Mouse (Mus musculus): ENCODE measurements around the gene Nmt1. TPM values are rescaled to one million over a fixed set of nuclear protein-coding genes. Genes with fewer than 3 reads are reported as not detected.
A peak's percentile ranks its signal among the peaks of the same experiment; 100 is the strongest.

The Nmt1 gene
- polyA plus RNA-seq, 1 experiment: 58.8 TPM

GRCm38 (mm10) chr11:103066191-103067050 lies 38.4 kb downstream of the Nmt1 start:
- DNase-seq: no peak
- H3K27me3 ChIP-seq (ENCODE audit: control insufficient read depth, insufficient read depth, low read length): no peaks in the 10 kb centered on the region
- WGBS: 89% methylated on average over 14 of the region's 14 CpGs
- peaks cover 7% of the 10 kb centered on the region for H3K4me1 ChIP-seq (ENCODE audit: control insufficient read depth, insufficient read depth, low read length)
- no peak overlapping the region for H3K4me3 ChIP-seq (replicated peaks; ENCODE audit: insufficient read depth, low read depth, low read length)
- H3K27ac ChIP-seq (ENCODE audit: insufficient read depth, low read length): no peak overlapping the region
- no peak for TF ChIP-seq CTCF (IDR thresholded peaks at IDR 0.05; ENCODE audit: borderline replicate concordance, insufficient read depth, low read depth, low read length)
- no peak for TF ChIP-seq POLR2A (IDR thresholded peaks at IDR 0.05; ENCODE audit: borderline replicate concordance, insufficient read depth, low read length)

GRCm38 (mm10) chr11:103067051-103067361 lies 39.0 kb downstream of the Nmt1 start:
- 93% methylated on average over 6 of the region's 6 CpGs for WGBS
- H3K27me3 ChIP-seq (ENCODE audit: control insufficient read depth, insufficient read depth, low read length): no peaks in the 10 kb centered on the region
- no peak overlapping the region for H3K4me3 ChIP-seq (replicated peaks; ENCODE audit: insufficient read depth, low read depth, low read length)
- no peak overlapping the region for H3K27ac ChIP-seq (ENCODE audit: insufficient read depth, low read length)
- DNase-seq: no peak
- H3K4me1 ChIP-seq (ENCODE audit: control insufficient read depth, insufficient read depth, low read length): peaks cover 7% of the 10 kb centered on the region
- TF ChIP-seq POLR2A (IDR thresholded peaks at IDR 0.05; ENCODE audit: borderline replicate concordance, insufficient read depth, low read length) (no peak), CTCF (IDR thresholded peaks at IDR 0.05; ENCODE audit: borderline replicate concordance, insufficient read depth, low read depth, low read length) (no peak)

- Histone ChIP-seq H3K27ac (ENCODE audit: insufficient read depth, low read length) (no peak overlapping the region; the same call in 1 of the 2 replicates), H3K4me1 (ENCODE audit: control insufficient read depth, insufficient read depth, low read length) (peaks cover 7% of the 10 kb centered on the region), H3K27me3 (ENCODE audit: control insufficient read depth, insufficient read depth, low read length) (no peaks in the 10 kb centered on the region), H3K4me3 (replicated peaks; ENCODE audit: insufficient read depth, low read depth, low read length) (no peak overlapping the region)
- 43% methylated on average over 8 of the region's 8 CpGs for WGBS
- no peak for TF ChIP-seq CTCF (IDR thresholded peaks at IDR 0.05; ENCODE audit: borderline replicate concordance, insufficient read depth, low read depth, low read length)
- TF ChIP-seq POLR2A (IDR thresholded peaks at IDR 0.05; ENCODE audit: borderline replicate concordance, insufficient read depth, low read length): no peak
- peak; percentile 39 to 45 for DNase-seq
These were observed 39.5 kb downstream of the Nmt1 start for GRCm38 (mm10) chr11:103067457-103068001.

DNA sequence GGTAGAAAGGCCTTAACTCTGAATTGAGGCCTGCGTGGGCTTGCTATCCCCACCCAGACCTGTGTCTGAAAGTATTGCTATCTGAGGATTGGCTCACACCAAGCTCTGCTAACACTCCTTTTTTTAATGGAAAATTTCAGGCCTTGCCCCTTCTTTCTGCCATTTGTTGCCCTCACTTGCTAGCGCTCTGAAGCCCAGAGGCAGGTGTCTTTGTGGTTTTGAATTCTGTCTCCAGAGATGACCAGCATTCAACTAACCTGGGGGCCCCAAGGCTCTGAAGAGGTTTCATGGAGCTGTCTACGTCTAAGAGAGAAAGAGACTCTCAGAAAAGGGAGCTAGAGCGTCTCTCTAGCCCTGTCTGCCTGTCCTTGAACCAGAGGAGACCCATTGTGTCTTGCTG lies 40.3 kb downstream of the Nmt1 start:
- WGBS: 93% methylated on average over 4 of the region's 4 CpGs
- DNase-seq: no peak
- no peak for TF ChIP-seq POLR2A (IDR thresholded peaks at IDR 0.05; ENCODE audit: borderline replicate concordance, insufficient read depth, low read length)
- H3K4me1 ChIP-seq (ENCODE audit: control insufficient read depth, insufficient read depth, low read length): peaks cover 7% of the 10 kb centered on the region
- no peaks in the 10 kb centered on the region for H3K27me3 ChIP-seq (ENCODE audit: control insufficient read depth, insufficient read depth, low read length)
- H3K4me3 ChIP-seq (replicated peaks; ENCODE audit: insufficient read depth, low read depth, low read length): no peak overlapping the region
- H3K27ac ChIP-seq (ENCODE audit: insufficient read depth, low read length): no peak overlapping the region

GRCm38 (mm10) chr11:103068884-103069283 lies 40.9 kb downstream of the Nmt1 start:
- H3K27me3 ChIP-seq (ENCODE audit: control insufficient read depth, insufficient read depth, low read length): no peaks in the 10 kb centered on the region
- DNase-seq: no peak
- 88% methylated on average over 11 of the region's 11 CpGs for WGBS
- H3K4me3 ChIP-seq (replicated peaks; ENCODE audit: insufficient read depth, low read depth, low read length): no peak overlapping the region
- no peak overlapping the region for H3K27ac ChIP-seq (ENCODE audit: insufficient read depth, low read length)
- TF ChIP-seq POLR2A (IDR thresholded peaks at IDR 0.05; ENCODE audit: borderline replicate concordance, insufficient read depth, low read length): no peak
- no peak for TF ChIP-seq CTCF (IDR thresholded peaks at IDR 0.05; ENCODE audit: borderline replicate concordance, insufficient read depth, low read depth, low read length)
- H3K4me1 ChIP-seq (ENCODE audit: control insufficient read depth, insufficient read depth, low read length): peaks cover 7% of the 10 kb centered on the region

DNA sequence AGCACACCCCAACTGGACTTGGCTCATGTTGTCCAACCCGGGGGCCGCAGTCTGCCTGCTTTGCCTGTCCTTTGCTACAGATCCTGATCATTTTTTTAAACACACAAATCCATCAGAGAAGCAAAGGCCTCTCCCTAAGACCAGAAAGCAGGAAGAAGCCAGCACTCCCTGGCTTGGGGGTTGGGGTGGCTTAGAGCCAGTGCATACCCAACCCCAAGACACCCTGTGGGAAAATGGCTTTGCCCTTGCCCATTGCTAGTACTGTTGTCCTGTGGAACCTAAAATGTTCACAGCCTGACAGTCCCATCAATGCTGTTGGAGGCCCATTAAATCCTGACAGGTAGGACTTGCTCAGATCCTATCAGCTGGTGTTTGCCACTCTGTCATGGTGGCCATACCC lies 41.7 kb downstream of the Nmt1 start:
- 97% methylated on average over 2 of the region's 2 CpGs for WGBS
- Histone ChIP-seq H3K4me3 (replicated peaks; ENCODE audit: insufficient read depth, low read depth, low read length) (no peak overlapping the region), H3K4me1 (ENCODE audit: control insufficient read depth, insufficient read depth, low read length) (peaks cover 10% of the 10 kb centered on the region), H3K27ac (ENCODE audit: insufficient read depth, low read length) (no peak overlapping the region), H3K27me3 (ENCODE audit: control insufficient read depth, insufficient read depth, low read length) (no peaks in the 10 kb centered on the region)
- TF ChIP-seq CTCF (IDR thresholded peaks at IDR 0.05; ENCODE audit: borderline replicate concordance, insufficient read depth, low read depth, low read length) (no peak), POLR2A (IDR thresholded peaks at IDR 0.05; ENCODE audit: borderline replicate concordance, insufficient read depth, low read length) (no peak)
- DNase-seq: no peak

GRCm38 (mm10) chr11:103070322-103070880 lies 42.4 kb downstream of the Nmt1 start:
- Histone ChIP-seq H3K27ac (ENCODE audit: insufficient read depth, low read length) (no peak overlapping the region), H3K4me1 (ENCODE audit: control insufficient read depth, insufficient read depth, low read length) (peaks cover 12% of the 10 kb centered on the region), H3K4me3 (replicated peaks; ENCODE audit: insufficient read depth, low read depth, low read length) (no peak overlapping the region), H3K27me3 (ENCODE audit: control insufficient read depth, insufficient read depth, low read length) (no peaks in the 10 kb centered on the region)
- 95% methylated on average over 10 of the region's 10 CpGs for WGBS
- no peak for TF ChIP-seq POLR2A (IDR thresholded peaks at IDR 0.05; ENCODE audit: borderline replicate concordance, insufficient read depth, low read length)
- TF ChIP-seq CTCF (IDR thresholded peaks at IDR 0.05; ENCODE audit: borderline replicate concordance, insufficient read depth, low read depth, low read length): no peak
- no peak for DNase-seq

GRCm38 (mm10) chr11:103073671-103074070 lies 45.7 kb downstream of the Nmt1 start:
- TF ChIP-seq POLR2A (IDR thresholded peaks at IDR 0.05; ENCODE audit: borderline replicate concordance, insufficient read depth, low read length) (no peak), CTCF (IDR thresholded peaks at IDR 0.05; ENCODE audit: borderline replicate concordance, insufficient read depth, low read depth, low read length) (no peak)
- Histone ChIP-seq H3K4me3 (replicated peaks; ENCODE audit: insufficient read depth, low read depth, low read length) (no peak overlapping the region), H3K27ac (ENCODE audit: insufficient read depth, low read length) (no peak overlapping the region), H3K4me1 (ENCODE audit: control insufficient read depth, insufficient read depth, low read length) (peaks cover 10% of the 10 kb centered on the region), H3K27me3 (ENCODE audit: control insufficient read depth, insufficient read depth, low read length) (no peaks in the 10 kb centered on the region)
- 77% methylated on average over 7 of the region's 7 CpGs for WGBS
- no peak for DNase-seq

Data from cerebellum, adult 2 months (tissue).